In the genomic region with DNA sequence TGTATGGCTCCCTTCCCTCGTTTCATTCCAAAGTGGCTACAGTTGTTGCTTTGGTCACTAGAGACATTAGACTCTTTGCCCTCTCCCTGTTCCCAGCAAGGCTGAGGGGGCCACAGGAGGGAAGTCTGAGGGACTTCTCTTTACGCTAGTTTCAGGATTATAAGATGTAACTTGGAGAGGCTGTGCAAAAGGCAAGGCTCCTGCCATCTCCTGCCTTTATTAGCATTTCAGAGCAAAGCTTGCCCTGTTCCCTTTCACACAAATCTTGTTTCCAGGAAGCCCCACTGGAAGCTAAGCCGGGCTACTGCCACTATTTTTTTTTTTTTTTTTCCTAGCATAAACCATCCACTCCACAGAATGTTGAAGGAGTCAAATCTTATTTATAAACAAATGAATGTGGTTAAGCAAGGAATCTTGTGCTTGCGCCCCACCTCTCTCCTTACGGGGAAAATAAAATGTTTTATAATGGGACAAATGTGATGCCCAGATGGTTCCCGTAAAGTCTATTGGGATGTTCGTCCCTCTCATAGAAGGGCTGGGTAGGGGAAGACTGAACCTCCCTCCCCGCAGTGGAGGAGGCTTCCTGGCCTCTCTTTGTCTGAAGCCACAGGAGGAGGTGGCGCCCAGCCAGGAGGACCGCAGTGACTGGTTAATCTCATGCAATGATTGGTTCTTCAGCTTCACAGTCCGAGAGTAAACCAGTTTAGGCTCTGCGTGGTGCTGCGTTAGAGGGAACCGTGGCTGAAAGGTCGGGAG, we compare ENCODE assay signal across 8 mouse cellular contexts.
DNase-seq lines count a peak whose midpoint lies in the region; ATAC-seq and TF ChIP-seq lines count a peak whose summit lies in the region.

No protein-coding gene starts in this region.

- peak; percentile 49 for DNase-seq in WW6 (ENCODE audit: low read depth, low spot score)
- peak; percentile 90 to 92 for DNase-seq in cerebellum, adult 18-20 months
- DNase-seq in heart, postnatal 36 days: peak; percentile 68 to 75
- DNase-seq in layer of hippocampus, adult 9-11 months: peak; percentile 63
- DNase-seq in midbrain, embryonic 10.5 days (ENCODE audit: low spot score): peak; percentile 74
- DNase-seq in stomach, postnatal 0 days (ENCODE audit: low spot score): peak; percentile 79
- DNase-seq in yolk sac, embryonic 10.5 days (ENCODE audit: low spot score): no peak

- no peaks in the 10 kb centered on the region for H3K27me3 ChIP-seq in forebrain, embryonic 16.5 days (replicated peaks; ENCODE audit: control insufficient read depth, insufficient read depth, low read length)
- H3K27me3 ChIP-seq in midbrain, embryonic 10.5 days (ENCODE audit: low read depth, poor library complexity, severe bottlenecking): no peaks in the 10 kb centered on the region
- no peaks in the 10 kb centered on the region for H3K27me3 ChIP-seq in stomach, postnatal 0 days (ENCODE audit: control insufficient read depth, insufficient read depth, low read length)

- WGBS in forebrain, embryonic 16.5 days: 1% methylated on average over 15 of the region's 15 CpGs
- WGBS in midbrain, embryonic 10.5 days: 3% methylated on average over 15 of the region's 15 CpGs
- 7% methylated on average over 15 of the region's 15 CpGs for WGBS in stomach, postnatal 0 days

- peak overlapping the region; percentile 20; the same call in 1 of the 2 replicates for H3K27ac ChIP-seq in forebrain, embryonic 16.5 days (ENCODE audit: low read length)
- H3K27ac ChIP-seq in midbrain, embryonic 10.5 days (replicated peaks): peak overlapping the region; percentile 77
- peak overlapping the region; percentile 71 for H3K27ac ChIP-seq in stomach, postnatal 0 days (replicated peaks)

- no peak overlapping the region; the same call in 1 of the 2 replicates for H3K4me3 ChIP-seq in forebrain, embryonic 16.5 days (replicated peaks; ENCODE audit: low read length)
- peak overlapping the region; percentile 36 for H3K4me3 ChIP-seq in midbrain, embryonic 10.5 days
- peak overlapping the region; percentile 12; the same call in 1 of the 2 replicates for H3K4me3 ChIP-seq in stomach, postnatal 0 days (ENCODE audit: low read depth, low read length)

- H3K4me1 ChIP-seq in forebrain, embryonic 16.5 days (replicated peaks; ENCODE audit: control insufficient read depth, insufficient read depth, low read length): peaks cover 31% of the 10 kb centered on the region
- peaks cover 52% of the 10 kb centered on the region for H3K4me1 ChIP-seq in midbrain, embryonic 10.5 days
- peaks cover 16% of the 10 kb centered on the region for H3K4me1 ChIP-seq in stomach, postnatal 0 days (replicated peaks; ENCODE audit: control insufficient read depth, insufficient read depth)

- H3K9ac ChIP-seq in forebrain, embryonic 16.5 days (replicated peaks; ENCODE audit: low read depth, low read length): peak overlapping the region; percentile 18
- no peak overlapping the region; the same call in 1 of the 2 replicates for H3K9ac ChIP-seq in stomach, postnatal 0 days (ENCODE audit: low read length)

- H3K4me2 ChIP-seq in forebrain, embryonic 16.5 days (ENCODE audit: low read length): peak overlapping the region; percentile 41
- peak overlapping the region; percentile 42 for H3K4me2 ChIP-seq in stomach, postnatal 0 days (replicated peaks; ENCODE audit: low read depth)

- H3K9me3 ChIP-seq in forebrain, embryonic 16.5 days (ENCODE audit: control insufficient read depth, low read length): no peaks in the 10 kb centered on the region
- H3K9me3 ChIP-seq in midbrain, embryonic 10.5 days (replicated peaks): 0 out of 2 replicates have a peak, but pooled peaks cover 3% of the 10 kb centered on the region
- no peaks in the 10 kb centered on the region for H3K9me3 ChIP-seq in stomach, postnatal 0 days (ENCODE audit: control insufficient read depth, low read length)

- ATAC-seq in forebrain, embryonic 16.5 days: peak; percentile 81
- peak; percentile 56 for ATAC-seq in stomach, postnatal 0 days (ENCODE audit: low FRiP score, low TSS enrichment)

- H3K36me3 ChIP-seq in forebrain, embryonic 16.5 days (ENCODE audit: control insufficient read depth, insufficient read depth): no peaks in the 10 kb centered on the region
- H3K36me3 ChIP-seq in midbrain, embryonic 10.5 days: no peaks in the 10 kb centered on the region
- no peaks in the 10 kb centered on the region for H3K36me3 ChIP-seq in stomach, postnatal 0 days (ENCODE audit: control insufficient read depth, insufficient read depth, low read length)

- no peak for TF ChIP-seq CTCF in stomach, postnatal 0 days (IDR thresholded peaks at IDR 0.05; ENCODE audit: low read depth)

- TF ChIP-seq EP300 in stomach, postnatal 0 days (optimal IDR thresholded peaks at IDR 0.05): no peak

- intact Hi-C loops in heart, postnatal 36 days (cut with DNase I): loop anchor here (2.0 to 5.0 kb wide), 2 partner anchors 39 to 100 kb away; no protein-coding TSS in a partner anchor

Comparison
In these comparisons a context has a peak if more than half of its experiments do, and no peak if none do; other contexts are left out.
1. H3K27ac ChIP-seq: peak in every context shown above with its lines; median percentile 77 in midbrain, embryonic 10.5 days; 71 in stomach, postnatal 0 days; 20 in forebrain, embryonic 16.5 days.